Mouse (Mus musculus): ENCODE data around the gene Bicra. TPM values are rescaled to one million over a fixed set of nuclear protein-coding genes. Genes with fewer than 3 reads are reported as not detected.

Bicra gene
- polyA plus RNA-seq, 1 experiment from 2014 or later = 10.2 TPM

DNA sequence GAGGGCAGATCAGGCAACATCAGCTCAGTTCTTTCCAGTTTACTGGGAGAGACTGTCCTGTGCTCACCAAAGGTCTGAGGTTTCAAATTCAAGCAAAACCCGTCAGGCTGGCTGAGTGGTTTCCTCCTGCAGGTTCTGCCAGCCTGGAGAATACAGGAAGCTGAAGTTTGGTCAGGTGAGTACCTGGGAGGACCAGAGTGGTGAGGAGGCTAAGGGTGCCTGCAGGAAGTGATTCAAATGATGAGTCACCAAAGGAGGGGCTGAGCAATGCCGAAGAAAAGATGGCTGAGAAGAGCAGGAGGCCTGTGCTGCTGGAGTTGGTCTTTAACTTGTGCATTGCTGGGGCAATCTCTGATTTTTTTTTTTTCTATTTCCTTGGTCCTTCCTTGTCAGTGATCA lies 9.4 kb upstream of the Bicra start:
- Histone ChIP-seq H3K9ac (no peak overlapping the region), H3K4me1 (no peaks in the 10 kb centered on the region), H3K4me3 (no peak overlapping the region), H3K9me3 (peaks cover 9% of the 10 kb centered on the region; the same call in 1 of the 2 replicates), H3K27me3 (peaks cover 14% of the 10 kb centered on the region), H3K36me3 (no peaks in the 10 kb centered on the region), H3K27ac (no peak overlapping the region), H3K4me2 (replicated peaks) (no peak overlapping the region)
- no peak for ATAC-seq (ENCODE audit: insufficient number of reproducible peaks, insufficient read depth, low FRiP score, low TSS enrichment)
- 60% methylated on average over 2 of the region's 2 CpGs for WGBS

DNA sequence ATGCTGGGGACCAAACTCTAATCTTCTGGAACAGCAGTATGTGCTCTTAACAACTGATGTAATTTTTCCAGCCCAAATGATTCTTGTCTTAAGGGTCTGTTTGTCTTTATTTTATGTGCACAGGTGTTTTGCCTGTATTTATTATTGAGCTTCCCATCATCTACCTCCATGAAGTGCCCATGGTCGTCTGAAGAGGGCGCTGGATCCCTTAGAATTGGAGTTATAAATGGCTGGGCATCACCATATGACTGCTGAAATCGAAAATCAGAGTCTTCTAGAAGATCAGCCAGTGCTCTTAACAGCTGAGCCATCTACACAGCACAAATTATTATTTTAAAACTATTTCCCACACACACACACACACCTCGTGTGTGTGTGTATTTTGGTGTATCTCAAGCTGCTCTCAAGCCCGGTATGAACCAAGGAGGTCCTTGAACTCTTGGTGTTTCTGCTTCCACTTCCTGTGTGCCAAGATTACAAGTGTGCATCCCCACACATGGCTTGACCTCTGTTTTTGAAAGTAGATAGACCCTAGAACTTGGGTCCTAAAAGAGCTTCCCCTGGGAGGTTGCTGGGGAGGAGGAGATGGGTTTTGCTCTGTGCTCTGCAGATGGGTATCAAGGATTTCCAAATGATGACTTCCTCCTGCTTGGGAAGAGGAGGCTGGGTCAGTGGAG lies 8.9 kb upstream of the Bicra start:
- 0 out of 2 replicates have a peak, but pooled peaks cover 5% of the 10 kb centered on the region for H3K4me1 ChIP-seq
- H3K9me3 ChIP-seq = 0 out of 2 replicates have a peak, but pooled peaks cover 5% of the 10 kb centered on the region
- no peak overlapping the region for H3K27ac ChIP-seq
- peaks cover 9% of the 10 kb centered on the region for H3K27me3 ChIP-seq
- WGBS = 21% methylated on average over 5 of the region's 5 CpGs
- no peak for ATAC-seq (ENCODE audit: insufficient number of reproducible peaks, insufficient read depth, low FRiP score, low TSS enrichment)
- H3K4me3 ChIP-seq = no peak overlapping the region
- H3K36me3 ChIP-seq = no peaks in the 10 kb centered on the region
- no peak overlapping the region for H3K4me2 ChIP-seq (replicated peaks)
- H3K9ac ChIP-seq = no peak overlapping the region

DNA sequence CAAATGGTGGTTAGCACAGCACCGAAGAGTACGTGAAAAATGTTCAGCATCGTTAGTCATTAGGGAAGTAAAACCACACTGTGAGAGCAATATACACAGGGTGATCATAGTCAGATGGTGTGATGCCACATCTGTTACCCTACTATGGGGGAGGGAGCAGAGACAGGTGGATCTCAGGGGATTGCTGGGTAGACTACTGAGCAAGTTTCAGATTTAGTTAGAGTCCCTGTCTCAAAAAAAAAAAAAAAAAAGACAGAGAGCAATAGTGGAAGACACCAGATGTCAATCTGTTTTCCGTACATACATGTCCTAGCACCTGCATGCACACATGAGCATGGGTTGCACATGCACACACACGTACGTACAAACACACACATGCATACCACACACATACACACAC lies 7.9 kb upstream of the Bicra start:
- no peak overlapping the region for H3K4me2 ChIP-seq (replicated peaks)
- H3K27me3 ChIP-seq = no peaks in the 10 kb centered on the region
- 91% methylated on average over 6 of the region's 6 CpGs for WGBS
- H3K9ac ChIP-seq = no peak overlapping the region
- no peaks in the 10 kb centered on the region for H3K9me3 ChIP-seq
- no peak overlapping the region for H3K27ac ChIP-seq
- H3K4me3 ChIP-seq = no peak overlapping the region
- peaks cover 7% of the 10 kb centered on the region; the same call in 1 of the 2 replicates for H3K4me1 ChIP-seq
- H3K36me3 ChIP-seq = no peaks in the 10 kb centered on the region
- ATAC-seq (ENCODE audit: insufficient number of reproducible peaks, insufficient read depth, low FRiP score, low TSS enrichment) = no peak

DNA sequence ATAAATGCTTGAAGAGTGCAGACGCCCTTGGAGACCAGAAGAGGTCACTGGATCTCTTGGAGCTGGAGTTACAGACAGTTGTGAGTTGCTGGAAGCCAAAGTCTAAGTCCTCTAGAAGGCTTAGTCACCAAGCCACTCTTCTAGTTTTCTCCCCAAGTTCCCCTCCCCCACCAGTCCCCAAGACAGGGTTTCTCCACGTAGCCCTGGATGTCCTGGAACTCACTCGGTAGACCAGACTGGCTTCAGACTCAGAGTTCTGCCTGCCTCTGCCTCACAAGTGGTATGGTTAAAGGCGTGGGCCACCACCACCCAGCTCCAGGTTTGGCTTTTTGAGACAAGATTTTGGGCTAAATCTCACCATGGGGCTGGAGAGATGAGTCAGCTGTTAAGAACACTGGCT lies 7.2 kb upstream of the Bicra start:
- no peaks in the 10 kb centered on the region for H3K36me3 ChIP-seq
- ATAC-seq (ENCODE audit: insufficient number of reproducible peaks, insufficient read depth, low FRiP score, low TSS enrichment) = no peak
- WGBS = 57% methylated on average over 4 of the region's 4 CpGs
- peaks cover 14% of the 10 kb centered on the region; the same call in 1 of the 2 replicates for H3K4me1 ChIP-seq
- H3K9ac ChIP-seq = no peak overlapping the region
- H3K27me3 ChIP-seq = no peaks in the 10 kb centered on the region
- H3K27ac ChIP-seq = no peak overlapping the region
- no peaks in the 10 kb centered on the region for H3K9me3 ChIP-seq
- H3K4me3 ChIP-seq = no peak overlapping the region
- no peak overlapping the region for H3K4me2 ChIP-seq (replicated peaks)

DNA sequence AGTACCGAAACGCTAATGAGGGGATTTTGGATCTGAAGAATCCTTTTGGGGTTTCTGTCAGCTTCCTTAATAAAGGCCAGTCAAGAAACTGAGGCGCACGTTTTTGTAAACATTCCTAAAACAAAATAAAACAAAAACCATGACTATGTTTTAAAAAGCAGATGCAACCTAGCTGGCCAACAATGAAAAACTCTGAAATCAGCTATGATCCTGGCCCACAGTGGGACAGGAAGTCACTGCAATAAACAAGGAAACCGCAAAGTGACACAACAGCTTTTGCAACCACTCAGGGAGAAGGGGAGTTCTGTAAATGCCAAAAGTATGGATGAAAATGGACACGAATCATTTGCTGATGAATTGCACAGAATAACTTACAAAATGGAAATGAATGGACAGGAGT lies 5.4 kb upstream of the Bicra start:
- WGBS = 14% methylated on average over 6 of the region's 6 CpGs
- Histone ChIP-seq H3K4me2 (replicated peaks) (peak overlapping the region; percentile 64), H3K4me1 (peaks cover 25% of the 10 kb centered on the region), H3K36me3 (no peaks in the 10 kb centered on the region), H3K9me3 (no peaks in the 10 kb centered on the region), H3K4me3 (peak overlapping the region; percentile 44), H3K27ac (no peak overlapping the region), H3K27me3 (no peaks in the 10 kb centered on the region), H3K9ac (no peak overlapping the region; the same call in 1 of the 2 replicates)
- no peak for ATAC-seq (ENCODE audit: insufficient number of reproducible peaks, insufficient read depth, low FRiP score, low TSS enrichment)

DNA sequence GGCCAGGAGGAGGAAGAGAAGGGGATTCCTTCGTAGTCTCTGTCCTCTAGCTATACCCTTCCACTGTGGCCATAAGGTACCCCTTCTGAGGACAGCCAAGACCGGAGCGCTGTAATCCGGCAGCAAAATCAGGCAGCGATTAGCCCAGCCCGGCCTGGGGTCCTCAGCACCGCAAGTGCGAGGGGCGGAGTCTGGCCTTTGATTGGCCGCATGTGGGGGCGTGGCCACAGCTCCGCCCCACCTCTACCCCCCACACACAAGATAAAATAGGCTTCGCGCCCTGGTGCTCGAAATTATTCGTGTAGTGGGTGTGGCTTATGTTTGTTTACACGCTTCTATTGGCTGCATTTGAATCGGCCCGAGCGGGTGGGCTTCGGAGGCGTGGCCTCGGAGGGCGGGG lies 5.0 kb upstream of the Bicra start:
- Histone ChIP-seq H3K27me3 (no peaks in the 10 kb centered on the region), H3K9ac (peak overlapping the region; percentile 63), H3K27ac (peak overlapping the region; percentile 83), H3K4me1 (peaks cover 25% of the 10 kb centered on the region), H3K4me2 (replicated peaks) (peak overlapping the region; percentile 64), H3K9me3 (no peaks in the 10 kb centered on the region), H3K4me3 (peak overlapping the region; percentile 44), H3K36me3 (no peaks in the 10 kb centered on the region)
- ATAC-seq (ENCODE audit: insufficient number of reproducible peaks, insufficient read depth, low FRiP score, low TSS enrichment) = peak; percentile 79
- WGBS = under 1% methylated on average over 24 of the region's 24 CpGs

DNA sequence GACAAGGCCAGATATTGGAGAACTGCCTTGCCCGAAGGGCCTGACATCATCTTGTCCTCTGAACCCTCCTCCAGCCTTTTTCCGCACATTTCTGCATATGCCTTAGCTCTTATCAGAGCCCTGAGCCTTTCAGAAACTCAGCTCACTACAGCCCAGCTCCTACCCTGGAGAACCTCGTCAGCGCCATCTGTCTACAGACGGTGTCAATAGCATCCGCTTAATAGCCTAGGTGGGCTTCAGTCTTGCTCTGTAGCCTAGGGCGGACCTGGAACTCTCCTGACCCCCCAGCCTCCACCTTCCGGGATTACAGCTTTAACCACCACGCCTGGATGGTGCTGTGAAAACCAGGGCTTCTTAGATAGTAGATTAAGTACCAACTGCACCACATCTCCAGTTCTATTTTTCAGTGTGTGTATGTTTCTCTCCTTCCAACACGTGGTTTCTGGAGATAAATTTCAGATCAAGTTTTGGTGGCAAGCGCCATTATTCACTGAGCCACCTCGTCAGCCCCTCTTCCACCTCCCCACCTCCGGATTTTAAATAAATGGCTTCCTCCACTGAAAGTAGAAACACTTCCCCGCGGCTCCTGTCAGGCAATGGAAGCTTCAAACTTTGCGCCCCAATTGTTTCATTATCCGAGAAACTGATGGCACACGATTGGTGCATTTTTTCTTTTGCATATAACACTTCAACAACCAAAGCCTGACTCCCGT lies 4.3 kb upstream of the Bicra start:
- Histone ChIP-seq H3K27me3 (no peaks in the 10 kb centered on the region), H3K9ac (peak overlapping the region; percentile 63), H3K4me1 (peaks cover 25% of the 10 kb centered on the region), H3K36me3 (no peaks in the 10 kb centered on the region), H3K9me3 (no peaks in the 10 kb centered on the region), H3K27ac (peak overlapping the region; percentile 83), H3K4me2 (replicated peaks) (peak overlapping the region; percentile 64), H3K4me3 (peak overlapping the region; percentile 44)
- no peak for ATAC-seq (ENCODE audit: insufficient number of reproducible peaks, insufficient read depth, low FRiP score, low TSS enrichment)
- WGBS = 6% methylated on average over 19 of the region's 19 CpGs

DNA sequence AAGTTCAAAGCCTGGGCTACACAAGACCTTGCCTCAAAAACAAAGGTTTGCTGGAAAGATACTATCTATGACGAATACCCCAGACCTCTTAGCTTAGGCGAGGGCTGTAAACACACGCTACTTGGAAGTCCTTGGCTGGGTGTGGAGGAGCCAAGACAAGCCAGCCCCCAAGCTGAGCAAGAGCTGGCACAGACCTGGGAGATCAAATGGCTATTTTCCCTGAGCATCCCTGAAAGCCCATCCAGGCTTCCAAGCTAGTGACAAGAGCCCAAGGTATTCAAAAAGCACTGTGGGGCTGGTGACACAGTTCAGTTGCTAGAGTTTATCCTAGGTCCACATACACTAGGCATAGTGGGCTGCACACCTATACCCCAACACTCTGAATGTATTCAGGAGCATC lies 2.9 kb upstream of the Bicra start:
- no peak for ATAC-seq (ENCODE audit: insufficient number of reproducible peaks, insufficient read depth, low FRiP score, low TSS enrichment)
- Histone ChIP-seq H3K4me2 (replicated peaks) (no peak overlapping the region), H3K9me3 (no peaks in the 10 kb centered on the region), H3K4me3 (no peak overlapping the region), H3K27me3 (no peaks in the 10 kb centered on the region), H3K27ac (no peak overlapping the region), H3K4me1 (peaks cover 31% of the 10 kb centered on the region), H3K36me3 (no peaks in the 10 kb centered on the region), H3K9ac (no peak overlapping the region)
- 96% methylated on average over 3 of the region's 3 CpGs for WGBS

DNA sequence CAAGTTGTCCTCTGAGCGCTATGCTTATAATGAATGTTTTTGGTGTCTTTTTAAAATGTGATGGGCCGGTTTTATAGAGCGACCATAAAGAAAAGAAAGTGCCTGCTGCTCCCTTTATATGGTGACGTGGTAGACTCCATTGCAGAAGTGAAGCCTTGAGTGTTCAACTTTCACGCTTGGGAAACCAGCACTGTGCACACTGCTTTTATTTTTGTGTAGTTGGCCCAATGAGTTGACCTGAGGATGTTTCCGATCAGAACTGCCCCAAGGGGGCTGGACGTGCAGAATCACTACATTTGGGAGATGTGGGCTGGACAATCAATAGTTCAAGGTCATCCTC lies 1.8 kb upstream of the Bicra start:
- no peaks in the 10 kb centered on the region for H3K27me3 ChIP-seq
- H3K9me3 ChIP-seq = no peaks in the 10 kb centered on the region
- peak overlapping the region; percentile 94 for H3K4me3 ChIP-seq
- no peak for ATAC-seq (ENCODE audit: insufficient number of reproducible peaks, insufficient read depth, low FRiP score, low TSS enrichment)
- WGBS = 77% methylated on average over 7 of the region's 7 CpGs
- H3K4me2 ChIP-seq (replicated peaks) = peak overlapping the region; percentile 81
- H3K27ac ChIP-seq = no peak overlapping the region
- H3K36me3 ChIP-seq = no peaks in the 10 kb centered on the region
- peak overlapping the region; percentile 87 for H3K9ac ChIP-seq
- peaks cover 42% of the 10 kb centered on the region for H3K4me1 ChIP-seq

DNA sequence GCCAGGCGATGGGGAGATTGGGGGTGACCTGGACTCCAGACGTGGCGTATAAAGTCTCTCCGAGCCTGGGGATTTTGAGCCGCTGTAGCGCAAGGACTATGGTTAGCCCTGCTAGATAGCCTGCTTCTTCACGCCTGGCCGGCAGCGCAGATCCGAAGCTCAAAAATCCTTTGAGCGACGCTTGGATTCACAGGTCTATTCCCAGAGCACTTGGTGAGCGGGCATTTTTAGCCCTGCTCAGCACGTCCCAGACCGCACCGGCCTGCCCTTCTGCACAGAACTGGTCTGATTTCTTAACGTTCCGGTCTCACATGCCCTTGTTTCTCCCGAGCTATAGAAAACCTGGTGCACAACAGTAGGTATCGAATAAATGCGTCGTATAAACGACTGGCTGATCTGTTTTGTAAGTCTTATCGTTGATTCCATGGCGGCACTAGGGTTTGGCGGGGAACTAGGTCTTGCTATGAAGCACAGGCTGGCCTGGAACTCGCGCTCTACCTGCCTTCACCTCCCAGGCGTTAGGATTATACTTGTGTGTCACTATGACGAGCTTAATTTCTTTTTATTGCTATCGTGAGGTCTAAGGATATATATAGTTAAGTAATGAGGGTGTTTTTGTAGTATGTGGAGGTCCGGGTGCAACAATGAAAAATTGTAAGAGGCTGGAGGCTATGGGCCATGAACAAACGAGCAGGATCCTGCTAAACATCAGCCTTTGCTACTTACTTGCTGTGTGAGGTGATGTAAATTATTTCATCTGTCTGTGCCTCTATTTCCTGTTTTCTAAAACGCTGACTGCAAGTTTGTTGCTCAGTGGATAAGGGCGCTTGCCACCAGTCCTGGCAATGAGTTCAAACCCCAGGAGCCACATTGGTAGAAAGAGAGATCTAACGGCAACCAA lies 1.2 kb upstream of the Bicra start:
- ATAC-seq (ENCODE audit: insufficient number of reproducible peaks, insufficient read depth, low FRiP score, low TSS enrichment) = no peak
- peak overlapping the region; percentile 94 for H3K4me3 ChIP-seq
- H3K36me3 ChIP-seq = no peaks in the 10 kb centered on the region
- H3K9ac ChIP-seq = peak overlapping the region; percentile 87
- peaks cover 48% of the 10 kb centered on the region for H3K4me1 ChIP-seq
- peak overlapping the region; percentile 84 for H3K27ac ChIP-seq
- WGBS = 9% methylated on average over 36 of the region's 36 CpGs
- no peaks in the 10 kb centered on the region for H3K9me3 ChIP-seq
- H3K4me2 ChIP-seq (replicated peaks) = peak overlapping the region; percentile 81
- no peaks in the 10 kb centered on the region for H3K27me3 ChIP-seq

DNA sequence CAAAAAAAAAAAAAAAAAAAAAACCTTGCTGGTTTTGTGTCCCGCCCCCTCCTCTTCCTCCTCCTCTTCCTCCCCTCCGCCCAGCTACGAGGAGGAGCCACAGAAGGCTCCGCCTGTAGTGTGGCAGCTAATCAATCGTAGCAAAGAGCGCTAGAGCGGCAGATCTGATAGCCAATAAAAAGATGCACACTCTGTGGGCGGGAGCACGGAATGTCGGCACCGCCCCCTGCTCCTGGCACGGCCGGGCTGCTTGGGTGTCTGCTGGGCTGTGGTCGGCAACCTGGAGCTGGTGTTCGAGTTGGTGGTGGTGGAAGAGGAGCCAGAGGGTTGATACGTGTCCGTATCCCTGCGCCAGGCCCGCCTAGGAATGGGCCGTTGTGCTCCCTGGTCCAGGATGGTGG lies 443 bp upstream of the Bicra start:
- Histone ChIP-seq H3K4me2 (replicated peaks) (peak overlapping the region; percentile 81), H3K9ac (peak overlapping the region; percentile 87), H3K27ac (peak overlapping the region; percentile 98), H3K9me3 (no peaks in the 10 kb centered on the region), H3K27me3 (no peaks in the 10 kb centered on the region), H3K4me1 (peaks cover 53% of the 10 kb centered on the region), H3K36me3 (no peaks in the 10 kb centered on the region), H3K4me3 (peak overlapping the region; percentile 94)
- ATAC-seq (ENCODE audit: insufficient number of reproducible peaks, insufficient read depth, low FRiP score, low TSS enrichment) = peak; percentile 75
- under 1% methylated on average over 19 of the region's 20 CpGs for WGBS
